Comparison of ENCODE assay signal across 21 mouse cellular contexts in the genomic region with DNA sequence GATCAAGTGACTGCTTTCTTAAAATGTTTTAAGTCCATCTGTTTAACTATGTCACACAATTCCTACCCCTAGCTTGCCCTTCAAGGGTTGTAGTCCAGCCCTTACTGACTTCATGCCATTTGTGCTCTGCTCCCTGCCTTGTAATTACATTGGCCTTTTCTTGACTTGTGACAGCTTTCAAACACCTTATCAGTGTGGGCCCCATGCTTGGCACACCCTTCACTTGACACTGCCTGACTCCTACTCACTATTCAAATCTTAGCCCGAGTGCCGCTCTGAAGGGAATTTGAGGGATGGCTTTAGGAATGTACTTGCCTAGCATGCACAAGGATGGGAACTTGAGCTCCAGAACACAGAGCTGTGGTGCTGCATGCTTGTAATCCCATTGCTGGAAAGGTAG. TPM values are rescaled to one million over a fixed set of nuclear protein-coding genes. Genes with fewer than 3 reads are reported as not detected.
DNase-seq lines count a peak whose midpoint lies in the region; ATAC-seq lines count a peak whose summit lies in the region.
"Had no signal": no experiment of that assay in that cellular context is flagged by ENCODE, and none has a peak within 500 bp of the region (broad histone marks: within the 10 kb centered on the region; RNA-seq: fewer than 3 reads in every experiment).

No protein-coding gene starts in this region.

- no peak for ATAC-seq in hindbrain, embryonic 13.5 days (ENCODE audit: low FRiP score)
- no peak for ATAC-seq in hindbrain, embryonic 11.5 days (ENCODE audit: low FRiP score)
- peak; percentile 74 for ATAC-seq in erythroblast, adult 5-6 weeks (replicated peaks; ENCODE audit: low FRiP score, poor library complexity, severe bottlenecking)
- peak; percentile 96 for ATAC-seq in liver, embryonic 13.5 days (ENCODE audit: low read depth)
- ATAC-seq in stomach, embryonic 15.5 days (ENCODE audit: insufficient read depth, low FRiP score, low read depth): peak; percentile 75; the same call in 1 of the 2 replicates
- ATAC-seq in hindbrain, embryonic 16.5 days: no peak
- ATAC-seq: inflammation-experienced regulatory T-cells, adult 6 months; midbrain, embryonic 15.5 days had no signal

- H3K36me3 ChIP-seq in hindbrain, embryonic 13.5 days: peaks cover 14% of the 10 kb centered on the region
- H3K36me3 ChIP-seq in hindbrain, embryonic 11.5 days (ENCODE audit: control insufficient read depth, insufficient read depth, low read length): no peaks in the 10 kb centered on the region
- peaks cover 22% of the 10 kb centered on the region for H3K36me3 ChIP-seq in liver, embryonic 13.5 days
- peaks cover 7% of the 10 kb centered on the region for H3K36me3 ChIP-seq in stomach, embryonic 15.5 days
- H3K36me3 ChIP-seq in hindbrain, embryonic 16.5 days (ENCODE audit: control insufficient read depth, insufficient read depth, low read length): peaks cover 11% of the 10 kb centered on the region
- H3K36me3 ChIP-seq: G1E had no signal

- peak overlapping the region; percentile 24; the same call in 1 of the 2 replicates for H3K9ac ChIP-seq in hindbrain, embryonic 13.5 days
- H3K9ac ChIP-seq in hindbrain, embryonic 11.5 days (ENCODE audit: low read depth, low read length): no peak overlapping the region
- peak overlapping the region; percentile 49; the same call in 1 of the 2 replicates for H3K9ac ChIP-seq in liver, embryonic 13.5 days
- no peak overlapping the region for H3K9ac ChIP-seq in stomach, embryonic 15.5 days
- H3K9ac ChIP-seq in hindbrain, embryonic 16.5 days (ENCODE audit: low read depth, low read length): no peak overlapping the region
- H3K9ac ChIP-seq: kidney, embryonic 15.5 days; limb, embryonic 13.5 days; lung, embryonic 15.5 days; midbrain, embryonic 15.5 days; neural tube, embryonic 15.5 days had no signal

- no peaks in the 10 kb centered on the region for H3K9me3 ChIP-seq in hindbrain, embryonic 13.5 days
- H3K9me3 ChIP-seq in hindbrain, embryonic 11.5 days (ENCODE audit: control insufficient read depth, low read length): no peaks in the 10 kb centered on the region
- H3K9me3 ChIP-seq in liver, embryonic 13.5 days (replicated peaks): no peaks in the 10 kb centered on the region
- no peaks in the 10 kb centered on the region for H3K9me3 ChIP-seq in stomach, embryonic 15.5 days
- no peaks in the 10 kb centered on the region for H3K9me3 ChIP-seq in hindbrain, embryonic 16.5 days (ENCODE audit: control insufficient read depth, low read length)
- H3K9me3 ChIP-seq: hindbrain, embryonic 10.5 days; kidney, embryonic 15.5 days; limb, embryonic 13.5 days; lung, embryonic 15.5 days; midbrain, embryonic 15.5 days; neural tube, embryonic 15.5 days had no signal

- no peaks in the 10 kb centered on the region for H3K27me3 ChIP-seq in hindbrain, embryonic 13.5 days
- H3K27me3 ChIP-seq in hindbrain, embryonic 11.5 days (ENCODE audit: control insufficient read depth, insufficient read depth, low read length): no peaks in the 10 kb centered on the region
- H3K27me3 ChIP-seq in liver, embryonic 13.5 days: no peaks in the 10 kb centered on the region
- H3K27me3 ChIP-seq in stomach, embryonic 15.5 days (replicated peaks): no peaks in the 10 kb centered on the region
- no peaks in the 10 kb centered on the region for H3K27me3 ChIP-seq in hindbrain, embryonic 16.5 days (replicated peaks; ENCODE audit: control insufficient read depth, insufficient read depth, low read length)
- H3K27me3 ChIP-seq: kidney, embryonic 15.5 days; limb, embryonic 13.5 days; lung, embryonic 15.5 days; midbrain, embryonic 15.5 days; neural tube, embryonic 15.5 days had no signal

- H3K4me2 ChIP-seq in hindbrain, embryonic 13.5 days: no peak overlapping the region
- no peak overlapping the region for H3K4me2 ChIP-seq in hindbrain, embryonic 11.5 days (replicated peaks; ENCODE audit: low read depth, low read length)
- H3K4me2 ChIP-seq in liver, embryonic 13.5 days: peak overlapping the region; percentile 52
- no peak overlapping the region for H3K4me2 ChIP-seq in stomach, embryonic 15.5 days
- H3K4me2 ChIP-seq in hindbrain, embryonic 16.5 days (ENCODE audit: low read length): no peak overlapping the region
- H3K4me2 ChIP-seq: kidney, embryonic 15.5 days; limb, embryonic 13.5 days; lung, embryonic 15.5 days; midbrain, embryonic 15.5 days; neural tube, embryonic 15.5 days had no signal

- no peak for DNase-seq in hindbrain, embryonic 11.5 days (ENCODE audit: low spot score)
- DNase-seq in liver, embryonic 13.5 days: peak; percentile 51
- no peak for DNase-seq in cerebellum, adult 11 months
- no peak for DNase-seq in layer of hippocampus, postnatal 25 days (ENCODE audit: extremely low spot score in 1 of 2, low spot score in 1 of 2)
- DNase-seq: cerebellum, postnatal 10 days; gastrocnemius, postnatal 14 days; heart, adult 18-20 months; thymus, adult 18-20 months had no signal

- no peak overlapping the region for H3K27ac ChIP-seq in hindbrain, embryonic 13.5 days
- H3K27ac ChIP-seq in hindbrain, embryonic 11.5 days (ENCODE audit: low read depth, low read length): no peak overlapping the region
- H3K27ac ChIP-seq in liver, embryonic 13.5 days: peak overlapping the region; percentile 54
- H3K27ac ChIP-seq in stomach, embryonic 15.5 days: no peak overlapping the region
- H3K27ac ChIP-seq in hindbrain, embryonic 16.5 days (ENCODE audit: low read depth, low read length): no peak overlapping the region
- H3K27ac ChIP-seq: hindbrain, embryonic 10.5 days; kidney, embryonic 15.5 days; limb, embryonic 13.5 days; lung, embryonic 15.5 days; midbrain, embryonic 15.5 days; neural tube, embryonic 15.5 days had no signal

- 85% methylated on average over 2 of the region's 2 CpGs for WGBS in hindbrain, embryonic 13.5 days
- WGBS in hindbrain, embryonic 11.5 days: 89% methylated on average over 2 of the region's 2 CpGs
- WGBS in liver, embryonic 13.5 days (ENCODE audit: insufficient replicate concordance): 21% methylated on average over 2 of the region's 2 CpGs
- 57% methylated on average over 2 of the region's 2 CpGs for WGBS in stomach, embryonic 15.5 days
- WGBS in hindbrain, embryonic 16.5 days: 84% methylated on average over 2 of the region's 2 CpGs

- H3K4me1 ChIP-seq in hindbrain, embryonic 13.5 days (replicated peaks): no peaks in the 10 kb centered on the region
- H3K4me1 ChIP-seq in hindbrain, embryonic 11.5 days (replicated peaks; ENCODE audit: control insufficient read depth, insufficient read depth, low read length): no peaks in the 10 kb centered on the region
- peaks cover 27% of the 10 kb centered on the region for H3K4me1 ChIP-seq in liver, embryonic 13.5 days (replicated peaks)
- no peaks in the 10 kb centered on the region for H3K4me1 ChIP-seq in stomach, embryonic 15.5 days
- H3K4me1 ChIP-seq in hindbrain, embryonic 16.5 days (ENCODE audit: control insufficient read depth, insufficient read depth, low read depth, low read length): no peaks in the 10 kb centered on the region
- H3K4me1 ChIP-seq: hindbrain, embryonic 10.5 days; kidney, embryonic 15.5 days; limb, embryonic 13.5 days; lung, embryonic 15.5 days; midbrain, embryonic 15.5 days; neural tube, embryonic 15.5 days had no signal

- no peak overlapping the region for H3K4me3 ChIP-seq in hindbrain, embryonic 13.5 days
- H3K4me3 ChIP-seq in hindbrain, embryonic 11.5 days (ENCODE audit: low read depth, low read length): no peak overlapping the region
- H3K4me3 ChIP-seq in liver, embryonic 13.5 days (replicated peaks): 0 out of 2 replicates have a peak overlapping the region, but pooled peaks have one; percentile 16
- H3K4me3 ChIP-seq in stomach, embryonic 15.5 days (replicated peaks): no peak overlapping the region
- H3K4me3 ChIP-seq in hindbrain, embryonic 16.5 days (ENCODE audit: low read length): no peak overlapping the region
- H3K4me3 ChIP-seq: hindbrain, embryonic 10.5 days; kidney, embryonic 15.5 days; limb, embryonic 13.5 days; lung, embryonic 15.5 days; megakaryocyte, embryonic 14.5 days; midbrain, embryonic 15.5 days; neural tube, embryonic 15.5 days had no signal

RNA-seq across cellular contexts. Expression of a gene that starts 24.7 kb away (rescaled TPM):
- polyA plus RNA-seq in hindbrain, embryonic 13.5 days (2015; fragmentation: Nextera tagmentation; extraction: Ambion mirVana): 52.5 and 52.8 TPM in 2 replicates
- 61.5 and 63.7 TPM in 2 replicates for polyA plus RNA-seq in hindbrain, embryonic 11.5 days (2014; fragmentation: Nextera tagmentation; extraction: Ambion mirVana)
- total RNA-seq in erythroblast, adult 5-6 weeks (2015; ENCODE audit: low replicate concordance): 7.9 and 14.4 TPM in 2 replicates
- total RNA-seq in erythroblast, adult 5-6 weeks (2017; ENCODE audit: low replicate concordance): 2.1 and 3.5 TPM in 2 replicates
- polyA plus RNA-seq in liver, embryonic 13.5 days (2015; fragmentation: Nextera tagmentation; extraction: Ambion mirVana): 27.2 and 33.5 TPM in 2 replicates
- 70.1 and 77.3 TPM in 2 replicates for polyA plus RNA-seq in stomach, embryonic 15.5 days (2015; fragmentation: Nextera tagmentation; extraction: Ambion mirVana)
- 58.3 and 59.2 TPM in 2 replicates for polyA plus RNA-seq in hindbrain, embryonic 16.5 days (2015; fragmentation: Nextera tagmentation; extraction: Ambion mirVana)
- total RNA-seq in layer of hippocampus, postnatal 25 days (2021): 10 to 100 TPM; 46.4 to 48.2 TPM
- polyA plus RNA-seq: G1E had no signal

RNA-seq across cellular contexts. Expression of a gene that starts 46.8 kb away (rescaled TPM):
- polyA plus RNA-seq in hindbrain, embryonic 13.5 days (2015; fragmentation: Nextera tagmentation; extraction: Ambion mirVana): 13.2 and 13.7 TPM in 2 replicates
- 5.7 and 6.6 TPM in 2 replicates for polyA plus RNA-seq in hindbrain, embryonic 11.5 days (2014; fragmentation: Nextera tagmentation; extraction: Ambion mirVana)
- 0.96 and 2.3 TPM in 2 replicates for total RNA-seq in erythroblast, adult 5-6 weeks (2015; ENCODE audit: low replicate concordance)
- 1.3 and 2.0 TPM in 2 replicates for total RNA-seq in erythroblast, adult 5-6 weeks (2017; ENCODE audit: low replicate concordance)
- polyA plus RNA-seq in liver, embryonic 13.5 days (2015; fragmentation: Nextera tagmentation; extraction: Ambion mirVana): 5.5 and 7.1 TPM in 2 replicates
- polyA plus RNA-seq in stomach, embryonic 15.5 days (2015; fragmentation: Nextera tagmentation; extraction: Ambion mirVana): 4.8 and 5.4 TPM in 2 replicates
- 18.9 and 19.5 TPM in 2 replicates for polyA plus RNA-seq in hindbrain, embryonic 16.5 days (2015; fragmentation: Nextera tagmentation; extraction: Ambion mirVana)
- total RNA-seq in layer of hippocampus, postnatal 25 days (2021): 10 to 100 TPM; 12.9 to 13.1 TPM

Comparison
In these comparisons a context has a peak if more than half of its experiments do, and no peak if none do; other contexts are left out.
1. H3K9ac ChIP-seq: peak in hindbrain, embryonic 13.5 days (single experiment) and liver, embryonic 13.5 days (single experiment); none in hindbrain, embryonic 11.5 days (single experiment), stomach, embryonic 15.5 days (single experiment) and hindbrain, embryonic 16.5 days (single experiment).
2. ATAC-seq: peak in erythroblast, adult 5-6 weeks (single experiment), liver, embryonic 13.5 days (single experiment) and stomach, embryonic 15.5 days (single experiment); none in hindbrain, embryonic 13.5 days (single experiment), hindbrain, embryonic 11.5 days (single experiment) and hindbrain, embryonic 16.5 days (single experiment).